Mouse (Mus musculus) ZHBTc4 (cell line): ENCODE measurements around the gene Gmfg.

ENCODE experiments used
- DNase-seq: peaks from one replicate; pipeline ENCODE4 v3.0.0-alpha.2; 2011; ENCODE audit warnings: low read depth, low spot score

Gene Gmfg

DNA sequence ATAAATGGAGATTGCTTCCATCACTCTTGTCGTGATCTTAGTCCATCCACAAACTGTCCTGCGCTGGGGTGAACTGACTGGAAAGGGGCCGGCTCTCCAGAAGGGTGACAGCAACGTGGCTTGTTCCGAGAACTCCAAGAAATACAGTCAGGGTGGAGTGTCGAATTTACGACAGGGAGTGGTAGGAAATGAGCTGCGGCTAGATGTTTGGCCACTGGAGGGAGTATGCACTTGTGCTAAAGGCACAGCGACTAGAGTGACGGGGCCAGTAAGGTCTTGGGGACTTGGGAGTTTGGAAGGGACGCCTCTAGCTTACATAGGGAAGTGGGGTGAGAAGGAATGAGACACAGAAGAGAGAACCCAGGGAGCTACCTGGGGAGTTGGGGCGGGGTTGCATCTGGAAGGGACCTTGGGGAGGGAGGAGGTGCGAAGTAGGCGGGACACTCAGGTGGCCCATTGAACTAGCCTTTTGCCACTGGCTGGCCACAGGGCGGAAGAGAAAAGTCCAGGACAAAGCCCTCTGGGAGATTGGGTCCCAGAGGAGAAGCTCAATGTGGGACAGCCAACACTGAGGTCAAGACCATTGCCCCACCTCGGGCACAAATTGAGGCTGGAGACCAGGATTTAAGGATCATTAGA, at the start of gene Gmfg:
Gmfg (plus strand) TSS at position 516 of the 639 bp plus-strand sequence.
- DNase-seq: peak; percentile 95

DNA sequence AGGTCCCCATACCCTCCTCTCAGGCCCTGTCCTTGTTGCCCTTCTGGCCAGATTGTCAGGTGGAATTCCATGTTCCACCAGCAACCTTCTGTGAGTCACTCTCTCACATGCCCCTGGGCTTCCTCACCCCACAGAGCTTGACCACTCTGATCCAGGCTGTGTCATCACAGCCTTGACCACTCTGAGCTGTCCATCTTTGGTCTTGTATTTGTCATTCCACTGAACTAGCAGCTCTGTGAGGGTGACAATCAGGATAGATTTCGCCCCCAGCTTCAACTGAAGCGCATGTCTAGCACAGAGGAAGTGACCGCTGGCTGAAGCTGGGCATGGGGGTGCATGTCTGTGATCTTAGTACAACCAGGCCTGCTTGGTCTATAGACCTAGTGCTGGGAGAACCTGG, 46.9 kb upstream of the Gmfg start:
- no peak for DNase-seq

DNA sequence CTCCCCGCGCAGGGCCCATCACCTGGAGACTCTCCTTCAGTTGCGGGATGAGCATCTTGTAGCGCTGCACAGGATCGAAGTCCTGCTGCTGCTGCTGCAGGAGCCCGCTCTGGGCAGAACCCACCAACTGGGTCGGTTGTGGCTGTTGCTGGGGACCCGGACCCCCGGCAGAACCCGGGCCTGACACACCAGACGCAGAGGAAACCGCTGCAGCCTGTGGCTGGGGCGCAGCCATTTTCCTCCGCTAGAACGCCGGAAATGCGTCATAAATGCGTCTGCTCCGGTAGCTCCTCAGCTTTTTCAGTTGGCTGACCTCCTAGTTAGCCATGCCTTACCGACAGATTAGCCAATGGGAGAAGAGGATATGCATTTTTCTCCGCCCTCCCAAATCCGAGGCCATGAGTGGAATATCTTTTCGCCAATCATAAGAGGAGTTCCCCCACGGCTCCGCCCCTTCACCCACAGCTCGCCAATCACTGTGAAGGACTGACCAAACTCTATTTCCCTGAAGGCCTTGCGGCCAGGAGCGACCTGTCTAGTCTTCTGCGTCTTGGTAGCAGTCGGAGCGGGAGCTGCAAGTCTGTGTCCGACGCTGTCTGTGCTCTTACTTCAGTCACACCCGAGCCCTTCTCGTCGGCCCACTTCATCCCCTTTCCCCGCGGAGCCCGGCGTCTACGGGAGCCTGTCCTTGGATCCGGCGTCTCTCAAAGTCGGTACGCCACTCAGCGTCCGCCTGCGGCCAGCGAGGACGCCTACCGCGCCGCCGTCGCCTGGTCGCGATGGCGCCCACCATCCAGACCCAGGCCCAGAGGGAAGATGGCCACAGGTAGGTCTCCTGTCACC, 44.6 kb upstream of the Gmfg start, which contains the start of the genes Med29 and Paf1:
Med29 (minus strand) TSS at position 280 of the 843 bp plus-strand sequence.
Paf1 (plus strand) TSS at position 523 of the 843 bp plus-strand sequence.
- peak; percentile 99 for DNase-seq

DNA sequence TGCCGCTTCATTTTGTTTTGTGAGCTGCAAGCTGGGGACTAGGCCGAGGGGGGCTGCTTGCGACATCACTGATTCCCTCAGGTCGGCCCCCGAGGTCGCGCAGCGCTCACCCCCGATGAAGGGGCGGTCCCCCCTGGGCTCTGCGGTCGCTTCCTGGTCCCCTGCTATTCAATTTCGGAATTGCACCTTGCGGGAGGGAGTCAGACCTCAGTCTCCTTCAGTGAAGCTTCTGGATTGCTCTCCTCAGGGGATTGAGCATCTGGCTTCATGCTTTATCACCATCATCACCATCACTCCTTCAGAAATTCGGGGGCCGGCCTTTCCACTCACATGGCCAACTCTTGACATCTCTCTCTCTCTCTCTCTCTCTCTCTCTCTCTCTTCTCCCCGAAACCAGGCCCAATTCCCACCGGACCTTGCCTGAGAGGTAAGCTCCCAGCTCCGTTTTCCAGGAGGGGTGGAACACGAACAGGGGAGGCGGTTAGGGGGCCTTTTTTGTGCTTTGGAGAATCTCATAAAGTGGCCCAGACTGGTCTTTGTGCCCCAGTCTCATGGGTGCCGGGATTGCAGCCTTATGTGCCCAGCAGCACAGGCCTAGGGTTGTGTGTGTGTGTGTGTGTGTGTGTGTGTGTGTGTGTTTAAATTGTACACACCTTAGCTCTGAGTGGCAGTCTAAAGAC, 43.8 kb upstream of the Gmfg start:
- DNase-seq: no peak

DNA sequence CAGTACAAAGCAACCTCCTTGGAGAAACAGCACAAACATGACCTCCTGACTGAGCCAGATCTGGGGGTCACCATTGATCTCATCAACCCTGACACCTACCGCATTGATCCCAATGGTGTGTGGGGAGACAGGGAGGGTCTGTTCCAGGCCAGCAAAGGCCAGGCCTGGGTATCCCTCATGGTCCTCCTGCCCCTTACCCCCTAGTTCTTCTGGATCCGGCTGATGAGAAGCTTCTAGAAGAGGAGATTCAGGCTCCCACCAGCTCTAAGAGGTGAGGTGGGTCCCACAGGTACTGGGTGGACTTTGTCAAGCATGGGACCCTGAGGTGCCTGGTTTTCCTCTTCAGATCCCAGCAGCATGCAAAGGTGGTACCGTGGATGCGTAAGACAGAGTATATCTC, 41.8 kb upstream of the Gmfg start:
- no peak for DNase-seq

DNA sequence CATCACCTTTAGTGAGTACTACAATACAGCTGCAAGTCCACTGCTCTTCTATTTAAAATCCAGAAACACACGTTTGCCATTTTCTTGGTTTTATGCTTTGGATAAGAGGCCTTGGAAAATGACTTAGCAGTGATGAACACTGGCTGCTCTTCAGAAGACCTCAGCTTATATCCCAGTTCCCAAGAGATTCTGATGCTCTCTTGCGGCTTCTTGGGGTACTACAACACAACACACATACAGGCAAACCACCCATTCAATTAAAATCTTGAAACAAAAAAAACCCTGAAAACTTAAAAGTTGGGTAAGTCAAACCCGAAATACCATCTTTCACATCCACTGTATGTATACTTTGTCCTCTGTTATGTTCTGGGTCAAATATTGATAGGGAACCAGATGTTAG, 39.2 kb upstream of the Gmfg start:
- peak; percentile 70 for DNase-seq

DNA sequence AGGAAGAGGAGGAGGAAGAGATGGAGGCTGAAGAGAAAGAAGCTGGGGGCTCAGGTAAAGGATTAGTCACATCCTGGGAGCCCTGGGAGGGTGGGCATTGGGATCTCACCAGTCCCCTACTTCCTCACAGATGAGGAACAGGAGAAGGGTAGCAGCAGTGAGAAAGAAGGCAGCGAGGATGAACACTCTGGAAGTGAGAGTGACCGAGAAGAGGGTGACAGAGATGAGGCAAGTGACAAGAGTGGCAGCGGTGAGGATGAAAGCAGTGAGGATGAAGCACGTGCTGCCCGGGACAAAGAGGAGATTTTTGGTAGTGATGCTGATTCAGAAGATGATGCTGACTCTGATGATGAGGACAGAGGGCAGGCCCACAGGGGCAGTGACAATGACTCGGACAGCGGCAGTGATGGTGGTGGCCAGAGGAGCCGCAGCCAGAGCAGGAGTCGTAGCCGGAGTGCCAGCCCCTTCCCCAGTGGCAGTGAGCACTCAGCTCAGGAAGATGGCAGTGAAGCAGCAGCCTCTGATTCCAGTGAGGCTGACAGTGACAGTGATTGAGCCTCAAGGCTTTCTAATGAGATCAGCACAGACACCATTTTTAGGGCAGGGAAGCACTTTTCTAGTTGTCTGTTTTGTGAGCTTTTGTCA, 38.4 kb upstream of the Gmfg start:
- DNase-seq: no peak

DNA sequence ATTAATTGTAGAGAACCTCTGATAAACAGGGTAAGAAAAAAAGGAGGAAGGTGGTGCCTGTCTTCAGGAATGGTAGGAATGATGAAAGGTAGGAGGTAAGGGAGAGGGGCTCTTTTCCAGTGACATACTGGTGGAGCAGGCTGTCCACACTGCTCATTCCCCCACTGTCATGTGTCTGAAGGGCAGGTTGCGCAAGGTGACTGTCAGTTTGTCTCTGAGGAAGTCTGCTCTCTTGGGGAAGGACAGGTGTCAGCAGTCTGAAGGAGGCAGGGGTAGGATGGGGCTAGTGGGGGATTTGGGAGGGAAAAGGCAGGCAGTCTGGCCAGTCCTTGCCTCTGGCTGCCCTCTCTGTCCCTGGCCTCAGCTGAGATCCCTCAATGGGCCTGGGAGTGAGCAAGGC, 36.2 kb upstream of the Gmfg start:
- DNase-seq: no peak

DNA sequence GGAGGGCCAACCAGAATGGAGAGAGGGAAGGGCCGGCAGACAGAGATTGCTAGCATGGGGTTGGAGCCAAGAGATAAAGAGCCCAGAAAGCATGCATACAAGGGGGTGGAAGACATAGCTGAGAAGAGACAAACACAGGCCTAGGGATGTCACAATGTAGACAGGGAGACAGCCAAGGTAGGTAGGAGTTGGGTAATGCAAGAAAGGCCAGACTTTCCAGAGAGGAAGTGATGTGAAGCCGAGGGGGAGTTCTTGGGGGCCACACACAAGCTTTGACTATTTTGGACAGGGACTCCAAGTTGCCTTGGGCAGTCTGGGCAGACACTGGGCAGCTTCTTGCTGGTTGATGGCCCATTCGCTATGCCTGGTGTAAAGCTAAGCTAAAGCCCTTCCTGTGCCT, 35.3 kb upstream of the Gmfg start:
- DNase-seq: no peak

DNA sequence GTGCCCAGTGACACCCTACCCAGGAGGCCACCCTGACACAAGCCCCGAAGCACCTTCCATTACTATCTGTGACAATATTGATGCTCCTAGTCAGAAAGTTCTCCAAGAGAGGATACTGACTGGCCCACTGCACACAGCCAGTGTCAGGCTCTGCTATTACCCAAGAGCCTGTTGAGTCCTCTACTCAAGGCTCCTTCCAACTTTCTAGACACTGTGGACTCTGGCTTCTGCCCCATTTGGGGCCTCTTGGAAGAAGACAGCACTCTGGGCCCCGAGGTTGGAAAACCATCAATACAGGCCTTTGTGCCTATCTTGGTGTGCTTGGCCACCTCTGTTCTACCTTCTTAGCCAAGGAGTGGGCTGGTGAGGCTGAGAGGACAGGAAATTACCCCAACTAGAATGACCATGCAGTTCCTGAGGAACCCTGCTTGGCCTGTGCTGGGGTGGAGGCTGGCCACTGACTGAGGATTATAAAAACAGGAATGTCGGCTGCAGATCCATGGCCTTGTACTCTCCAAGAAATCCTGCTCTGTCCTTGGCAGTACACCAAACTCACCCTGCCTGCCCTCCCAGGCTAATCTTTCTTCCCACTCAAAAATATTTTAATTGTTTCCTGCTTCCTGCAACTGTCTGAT, 26.3 kb upstream of the Gmfg start:
- DNase-seq: no peak

DNA sequence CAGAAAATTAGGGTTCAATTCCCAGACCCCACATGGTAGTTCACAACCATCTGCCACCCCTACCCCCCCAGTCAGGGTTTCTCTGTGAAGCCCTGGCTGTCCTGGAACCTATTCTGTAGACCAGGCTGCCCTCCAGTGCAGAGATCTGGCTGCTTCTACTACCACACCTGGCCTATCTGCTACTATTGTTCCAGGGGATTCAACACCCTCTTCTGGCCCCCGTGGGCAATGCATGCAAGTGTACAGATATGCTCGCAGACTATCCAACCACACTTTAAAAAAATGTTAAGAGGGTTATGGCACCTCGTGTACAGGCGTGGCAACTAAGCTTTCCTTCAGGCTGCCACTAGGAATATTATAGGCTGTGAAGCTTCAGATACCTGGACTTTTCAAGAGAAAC, 24.4 kb upstream of the Gmfg start:
- peak; percentile 44 for DNase-seq

DNA sequence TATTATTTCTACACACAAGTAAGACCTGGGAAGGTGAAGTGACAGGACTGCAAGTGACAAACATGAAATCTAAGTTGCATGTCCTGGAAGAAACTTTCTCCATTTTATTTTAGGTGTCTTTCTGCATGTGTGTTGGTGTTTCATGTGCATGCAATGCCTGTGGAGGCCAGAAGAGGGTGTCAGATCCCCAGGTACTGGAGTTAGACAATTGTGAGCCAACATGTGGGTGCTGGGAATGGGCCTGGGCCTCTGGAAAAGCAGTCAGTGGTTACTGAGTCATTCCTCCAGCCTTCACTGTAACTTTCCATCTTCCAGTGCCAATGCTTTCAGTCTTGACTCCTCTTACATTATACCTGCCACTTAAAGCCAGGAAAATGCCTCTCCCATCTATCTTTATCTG, 19.9 kb upstream of the Gmfg start:
- peak; percentile 62 for DNase-seq

DNA sequence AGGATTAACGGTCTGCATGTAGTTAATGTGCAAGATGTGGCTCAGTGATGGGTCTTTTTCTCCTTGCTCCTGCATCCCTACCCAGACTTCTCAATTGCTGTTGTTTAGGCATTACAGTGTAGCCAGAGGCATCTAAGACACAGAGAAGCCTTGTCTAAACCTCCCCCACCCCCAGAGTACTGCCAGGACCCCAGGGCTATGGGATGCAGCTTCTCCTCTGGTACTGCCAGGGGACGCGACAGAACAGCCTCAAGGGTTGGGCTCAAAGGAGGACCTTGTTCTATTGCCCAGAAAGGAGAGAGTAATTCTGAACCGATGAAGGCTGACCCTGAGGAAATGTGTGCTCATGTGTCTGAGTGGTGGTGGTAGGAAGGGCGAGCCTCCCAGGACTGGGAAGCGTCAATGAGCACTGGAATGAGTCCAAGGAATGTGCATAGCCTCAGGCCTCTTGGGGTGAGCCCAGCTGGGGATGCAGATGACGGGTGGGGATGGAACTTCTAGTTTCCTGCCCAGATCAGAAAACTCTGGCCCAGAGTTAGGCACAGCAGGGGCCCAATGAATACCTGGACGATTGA, 19.1 kb upstream of the Gmfg start:
- DNase-seq: peak; percentile 96

DNA sequence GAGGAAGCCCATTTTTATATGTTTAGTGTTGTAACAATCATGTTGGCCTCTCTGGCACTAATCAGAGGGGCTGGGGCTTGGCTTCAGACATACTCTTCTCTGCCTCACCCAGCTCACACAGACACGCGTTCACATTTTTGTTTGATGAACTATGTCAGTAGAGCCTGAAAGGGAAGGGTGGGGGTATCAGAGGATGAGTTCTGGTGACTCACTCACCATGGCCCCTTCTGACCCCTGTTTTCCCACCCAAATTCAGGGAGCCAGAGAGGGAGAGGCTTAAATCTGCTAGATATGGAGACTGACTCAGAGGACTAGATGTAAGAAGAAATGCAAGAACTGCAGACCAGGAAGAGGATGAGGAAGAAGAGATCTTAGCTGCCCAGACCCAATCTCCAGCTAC, 17.8 kb upstream of the Gmfg start:
- no peak for DNase-seq

DNA sequence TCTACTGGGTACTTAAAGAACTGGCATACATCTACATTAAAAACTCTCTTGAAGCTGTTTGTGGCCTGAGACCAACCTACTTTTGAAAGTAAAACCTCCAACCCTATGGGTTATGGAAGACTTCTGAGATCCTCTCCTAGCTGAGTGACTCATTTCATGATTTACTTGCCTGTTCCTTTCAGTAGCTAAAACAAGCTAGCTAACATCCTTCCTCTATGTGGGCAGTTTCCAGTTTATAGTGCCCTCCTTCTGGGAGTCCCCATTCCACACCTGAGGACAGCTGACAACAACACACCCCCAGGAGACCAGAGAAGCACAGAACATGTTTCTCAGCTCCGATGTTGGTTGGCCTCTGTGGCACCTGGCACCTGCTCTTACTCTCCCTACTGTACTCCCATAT, 14.2 kb upstream of the Gmfg start:
- no peak for DNase-seq

DNA sequence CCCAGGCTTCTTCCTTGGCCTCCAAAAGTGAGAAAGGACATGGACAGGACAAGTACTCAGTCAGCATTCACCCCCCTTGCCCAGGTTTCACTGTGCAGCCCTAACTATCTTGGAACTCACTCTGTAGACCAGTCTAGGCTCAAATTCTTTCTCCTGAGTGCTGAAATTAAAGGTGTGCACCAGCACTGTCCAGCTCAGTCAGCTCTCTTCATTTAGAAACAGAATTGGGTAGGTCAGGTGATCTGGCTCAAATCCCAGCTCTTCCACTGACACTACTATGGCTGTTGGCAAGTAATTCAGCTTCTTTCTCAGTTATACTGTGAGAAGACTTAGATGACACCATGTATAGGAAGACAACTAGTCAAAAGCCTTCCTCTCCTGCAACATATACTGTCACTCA, 9.5 kb upstream of the Gmfg start:
- no peak for DNase-seq

DNA sequence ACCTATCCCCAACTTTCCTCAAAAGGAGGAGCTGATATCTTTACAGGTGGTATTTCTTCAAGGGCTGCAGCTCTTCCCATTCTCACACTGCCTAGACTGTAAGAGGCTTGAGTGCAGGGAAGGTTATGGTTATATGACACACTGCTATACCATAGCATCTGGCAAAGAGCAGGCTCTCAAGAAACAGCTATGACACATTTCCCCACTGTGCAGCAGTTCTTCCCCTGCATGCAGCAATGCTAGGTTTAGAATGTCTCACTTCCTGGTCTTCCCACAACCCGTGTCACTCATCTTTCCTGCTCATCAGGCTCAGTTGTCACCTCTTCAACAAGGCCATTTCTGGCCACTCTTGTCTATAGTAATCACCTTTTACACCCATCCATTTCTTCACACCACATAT, 6.7 kb upstream of the Gmfg start:
- DNase-seq: no peak

DNA sequence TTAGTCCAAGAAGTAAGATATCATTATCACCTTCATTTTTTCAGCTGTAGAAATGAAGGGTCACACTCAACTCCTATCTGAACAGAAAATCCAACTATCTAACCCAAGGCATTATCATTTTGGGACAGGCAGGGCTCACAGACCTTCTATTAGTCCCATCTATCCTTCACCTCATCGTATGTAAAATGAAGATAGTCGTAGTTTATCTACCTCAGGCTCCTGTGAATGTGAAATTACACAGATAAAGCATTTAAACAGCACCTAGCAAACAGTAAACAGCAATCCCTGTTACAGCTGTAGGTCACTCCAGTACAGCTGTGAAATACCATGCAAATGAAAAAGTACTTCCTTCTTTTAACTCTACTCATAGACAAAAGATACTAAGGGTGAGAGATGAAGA, 5.0 kb upstream of the Gmfg start:
- no peak for DNase-seq

DNA sequence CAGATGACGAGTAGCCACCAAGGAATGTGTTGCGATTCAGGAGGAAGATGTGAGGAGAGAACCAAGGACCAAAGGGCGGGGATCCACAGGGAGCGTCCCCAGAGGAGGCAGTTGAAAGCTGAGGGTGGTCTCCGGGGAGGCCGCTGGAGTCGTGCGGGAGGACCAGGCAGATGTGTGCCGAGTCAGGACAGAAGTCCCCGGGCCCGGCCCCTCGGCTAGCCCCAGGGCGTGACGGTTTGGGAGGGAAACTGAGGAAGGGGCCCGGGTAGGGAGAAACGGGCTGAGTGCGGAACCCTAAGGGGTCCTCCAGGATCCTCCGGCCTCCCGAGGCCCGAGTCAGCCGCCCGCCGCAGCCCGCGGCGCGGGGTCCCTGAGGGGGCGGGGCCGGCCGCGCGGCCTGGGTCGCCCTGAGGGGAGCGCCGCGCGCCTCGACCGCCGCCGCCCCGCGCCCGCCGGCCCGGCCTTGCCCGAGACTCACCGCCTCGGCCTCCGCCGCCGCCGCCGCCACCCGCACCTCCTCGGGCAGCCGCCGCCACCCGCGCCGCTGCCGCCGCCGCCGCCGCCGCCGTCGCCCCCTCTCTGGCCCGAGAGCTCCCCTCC, 1.5 kb upstream of the Gmfg start:
- DNase-seq: no peak

DNA sequence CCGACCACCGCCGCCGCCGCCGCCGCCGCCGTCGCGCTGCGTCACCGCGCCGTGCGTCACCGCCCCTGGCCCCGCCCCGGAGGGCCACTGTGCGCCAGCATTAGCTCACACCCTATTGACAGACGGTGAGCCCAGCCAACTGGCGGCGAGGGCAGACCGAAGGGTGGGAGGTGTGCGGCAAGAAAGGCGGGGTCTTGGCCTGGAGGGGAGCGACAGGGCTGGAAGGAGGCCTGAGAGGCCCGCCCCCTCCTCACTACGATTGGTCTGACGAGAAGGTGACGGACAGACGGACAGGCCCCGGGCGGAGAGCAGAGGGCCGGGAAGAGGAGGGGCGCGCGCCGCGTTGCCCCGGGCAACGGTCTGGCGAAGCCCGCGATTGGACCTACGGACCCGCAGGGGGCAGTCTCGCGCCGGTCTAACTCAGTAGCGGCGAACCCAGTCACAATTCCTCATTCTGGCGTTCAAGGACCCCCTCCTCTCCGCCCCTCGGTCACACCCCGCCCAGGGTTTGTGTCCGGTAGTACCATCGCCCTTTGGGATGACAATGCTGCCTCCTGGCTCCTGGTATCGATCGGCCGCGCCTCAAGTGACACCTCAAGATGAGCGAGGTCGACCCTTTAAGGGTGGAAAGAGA, 859 bp upstream of the Gmfg start:
- peak; percentile 100 for DNase-seq
